Mouse (Mus musculus): ENCODE results near the gene Specc1. TPM values are rescaled to one million over a fixed set of nuclear protein-coding genes. Genes with fewer than 3 reads are reported as not detected.
"Not testable (repeated sequence)": the region's sequence is repeated elsewhere in the genome, so short reads cannot be mapped to it uniquely, and the experiment has no call there.

Specc1 gene
- polyA plus RNA-seq, 1 experiment from 2014 or later, result 15.7 TPM

GRCm38 (mm10) chr11:61949315-61949714 lies 7.2 kb upstream of the Specc1 start:
- ATAC-seq (ENCODE audit: low FRiP score), result no peak
- no peak overlapping the region for H3K4me2 ChIP-seq
- WGBS, result under 1% methylated on average over 3 of the region's 3 CpGs
- no peaks in the 10 kb centered on the region for H3K36me3 ChIP-seq (replicated peaks)
- no peak overlapping the region for H3K4me3 ChIP-seq (replicated peaks)
- H3K27ac ChIP-seq, result no peak overlapping the region
- H3K27me3 ChIP-seq, result no peaks in the 10 kb centered on the region
- H3K9ac ChIP-seq, result no peak overlapping the region
- H3K4me1 ChIP-seq, result no peaks in the 10 kb centered on the region
- H3K9me3 ChIP-seq, result no peaks in the 10 kb centered on the region

- Histone ChIP-seq H3K4me2 (no peak overlapping the region), H3K27me3 (no peaks in the 10 kb centered on the region), H3K36me3 (replicated peaks) (no peaks in the 10 kb centered on the region), H3K4me1 (no peaks in the 10 kb centered on the region), H3K4me3 (replicated peaks) (no peak overlapping the region), H3K27ac (no peak overlapping the region), H3K9ac (no peak overlapping the region), H3K9me3 (no peaks in the 10 kb centered on the region)
- WGBS, result 16% methylated on average over 10 of the region's 10 CpGs
- no peak for ATAC-seq (ENCODE audit: low FRiP score)
Measured at GRCm38 (mm10) chr11:61950632-61951031, 5.9 kb upstream of the Specc1 start.

- H3K27ac ChIP-seq, result no peak overlapping the region
- ATAC-seq (ENCODE audit: low FRiP score), result no peak
- no peak overlapping the region for H3K9ac ChIP-seq
- H3K4me2 ChIP-seq, result no peak overlapping the region
- H3K4me3 ChIP-seq (replicated peaks), result no peak overlapping the region
- peaks cover 22% of the 10 kb centered on the region for H3K27me3 ChIP-seq
- WGBS, result 85% methylated on average over 6 of the region's 6 CpGs
- H3K4me1 ChIP-seq, result no peaks in the 10 kb centered on the region; the same call in 1 of the 2 replicates
- H3K9me3 ChIP-seq, result no peaks in the 10 kb centered on the region
- H3K36me3 ChIP-seq (replicated peaks), result no peaks in the 10 kb centered on the region
Measured at GRCm38 (mm10) chr11:61955136-61955535, 1.4 kb upstream of the Specc1 start.

- H3K9ac ChIP-seq, result no peak overlapping the region
- H3K9me3 ChIP-seq, result no peaks in the 10 kb centered on the region
- peak overlapping the region; percentile 100; the same call in 1 of the 2 replicates for H3K4me2 ChIP-seq
- peaks cover 26% of the 10 kb centered on the region for H3K27me3 ChIP-seq
- no peak for ATAC-seq (ENCODE audit: low FRiP score)
- no peaks in the 10 kb centered on the region; the same call in 1 of the 2 replicates for H3K4me1 ChIP-seq
- H3K4me3 ChIP-seq (replicated peaks), result no peak overlapping the region; the same call in 1 of the 2 replicates
- no peak overlapping the region for H3K27ac ChIP-seq
- no peaks in the 10 kb centered on the region for H3K36me3 ChIP-seq (replicated peaks)
- 86% methylated on average over 6 of the region's 6 CpGs for WGBS
Measured at GRCm38 (mm10) chr11:61955951-61956350, 612 bp upstream of the Specc1 start.

- Histone ChIP-seq H3K27ac (no peak overlapping the region), H3K9me3 (no peaks in the 10 kb centered on the region), H3K4me1 (no peaks in the 10 kb centered on the region; the same call in 1 of the 2 replicates), H3K9ac (peak overlapping the region; percentile 68), H3K27me3 (peaks cover 26% of the 10 kb centered on the region), H3K4me3 (replicated peaks) (peak overlapping the region; percentile 72), H3K36me3 (replicated peaks) (no peaks in the 10 kb centered on the region), H3K4me2 (peak overlapping the region; percentile 100)
- 6% methylated on average over 25 of the region's 25 CpGs for WGBS
- no peak; the same call in 1 of the 2 replicates for ATAC-seq (ENCODE audit: low FRiP score)
Measured at GRCm38 (mm10) chr11:61957296-61957813, 792 bp downstream of the Specc1 start.

- H3K4me3 ChIP-seq (replicated peaks); H3K27ac ChIP-seq; ATAC-seq (ENCODE audit: low FRiP score); H3K9me3 ChIP-seq; H3K36me3 ChIP-seq (replicated peaks); H3K4me2 ChIP-seq; H3K9ac ChIP-seq; H3K4me1 ChIP-seq: not testable (repeated sequence)
- peaks cover 26% of the 10 kb centered on the region for H3K27me3 ChIP-seq
- WGBS, result 66% methylated on average over 6 of the region's 6 CpGs
Measured at GRCm38 (mm10) chr11:61958706-61959105, 2.1 kb downstream of the Specc1 start.

- Histone ChIP-seq H3K4me2 (no peak overlapping the region), H3K36me3 (replicated peaks) (no peaks in the 10 kb centered on the region), H3K9ac (no peak overlapping the region), H3K27me3 (peaks cover 26% of the 10 kb centered on the region), H3K9me3 (no peaks in the 10 kb centered on the region), H3K4me3 (replicated peaks) (no peak overlapping the region), H3K27ac (no peak overlapping the region), H3K4me1 (no peaks in the 10 kb centered on the region; the same call in 1 of the 2 replicates)
- 88% methylated on average over 2 of the region's 2 CpGs for WGBS
- ATAC-seq (ENCODE audit: low FRiP score), result no peak
Measured at GRCm38 (mm10) chr11:61960096-61960495, 3.5 kb downstream of the Specc1 start.

GRCm38 (mm10) chr11:61962684-61963083 lies 6.1 kb downstream of the Specc1 start:
- Histone ChIP-seq H3K4me2 (no peak overlapping the region), H3K9ac (no peak overlapping the region), H3K4me1 (no peaks in the 10 kb centered on the region), H3K27ac (no peak overlapping the region), H3K9me3 (no peaks in the 10 kb centered on the region), H3K4me3 (replicated peaks) (no peak overlapping the region), H3K36me3 (replicated peaks) (no peaks in the 10 kb centered on the region), H3K27me3 (peaks cover 18% of the 10 kb centered on the region)
- ATAC-seq (ENCODE audit: low FRiP score), result no peak
- WGBS, result 89% methylated on average over 6 of the region's 6 CpGs

- H3K27me3 ChIP-seq, result peaks cover 13% of the 10 kb centered on the region; the same call in 1 of the 2 replicates
- H3K4me3 ChIP-seq (replicated peaks), result no peak overlapping the region
- no peak for ATAC-seq (ENCODE audit: low FRiP score)
- H3K27ac ChIP-seq, result no peak overlapping the region
- 81% methylated on average over 3 of the region's 3 CpGs for WGBS
- H3K36me3 ChIP-seq (replicated peaks), result no peaks in the 10 kb centered on the region
- H3K4me2 ChIP-seq, result no peak overlapping the region
- H3K9ac ChIP-seq, result no peak overlapping the region
- H3K4me1 ChIP-seq, result no peaks in the 10 kb centered on the region
- no peaks in the 10 kb centered on the region for H3K9me3 ChIP-seq
Measured at GRCm38 (mm10) chr11:61963193-61963592, 6.6 kb downstream of the Specc1 start.

- Histone ChIP-seq H3K4me3 (replicated peaks) (no peak overlapping the region), H3K27ac (no peak overlapping the region), H3K9me3 (no peaks in the 10 kb centered on the region), H3K36me3 (replicated peaks) (no peaks in the 10 kb centered on the region), H3K4me1 (no peaks in the 10 kb centered on the region), H3K4me2 (no peak overlapping the region), H3K27me3 (peaks cover 5% of the 10 kb centered on the region; the same call in 1 of the 2 replicates), H3K9ac (no peak overlapping the region)
- 86% methylated on average over 5 of the region's 5 CpGs for WGBS
- no peak for ATAC-seq (ENCODE audit: low FRiP score)
Measured at GRCm38 (mm10) chr11:61964611-61965010, 8.0 kb downstream of the Specc1 start.

- 85% methylated on average over 8 of the region's 8 CpGs for WGBS
- H3K9me3 ChIP-seq, result no peaks in the 10 kb centered on the region
- no peak overlapping the region for H3K27ac ChIP-seq
- H3K4me3 ChIP-seq (replicated peaks), result no peak overlapping the region
- H3K9ac ChIP-seq, result no peak overlapping the region
- no peak for ATAC-seq (ENCODE audit: low FRiP score)
- H3K4me1 ChIP-seq, result no peaks in the 10 kb centered on the region
- H3K27me3 ChIP-seq, result no peaks in the 10 kb centered on the region
- no peaks in the 10 kb centered on the region for H3K36me3 ChIP-seq (replicated peaks)
- no peak overlapping the region for H3K4me2 ChIP-seq
Measured at GRCm38 (mm10) chr11:61967034-61967433, 10.5 kb downstream of the Specc1 start.

GRCm38 (mm10) chr11:61968875-61969274 lies 12.3 kb downstream of the Specc1 start:
- no peak for ATAC-seq (ENCODE audit: low FRiP score)
- H3K4me3 ChIP-seq (replicated peaks), result no peak overlapping the region
- no peak overlapping the region for H3K27ac ChIP-seq
- H3K9ac ChIP-seq, result no peak overlapping the region
- 95% methylated on average over 2 of the region's 2 CpGs for whole genome bisulfite sequencing
- H3K9me3 ChIP-seq, result no peaks in the 10 kb centered on the region
- H3K4me1 ChIP-seq, result no peaks in the 10 kb centered on the region
- H3K4me2 ChIP-seq, result no peak overlapping the region
- H3K27me3 ChIP-seq, result no peaks in the 10 kb centered on the region
- no peaks in the 10 kb centered on the region for H3K36me3 ChIP-seq (replicated peaks)

GRCm38 (mm10) chr11:61970901-61971300 lies 14.3 kb downstream of the Specc1 start:
- ATAC-seq (ENCODE audit: low FRiP score), result no peak
- no peaks in the 10 kb centered on the region for H3K27me3 ChIP-seq

More at GRCm38 (mm10) chr11:61970901-61971300, 14.3 kb downstream of the Specc1 start:
- Histone ChIP-seq H3K9ac (no peak overlapping the region), H3K4me3 (replicated peaks) (no peak overlapping the region), H3K4me1 (peaks cover 4% of the 10 kb centered on the region; the same call in 1 of the 2 replicates), H3K4me2 (no peak overlapping the region), H3K36me3 (replicated peaks) (no peaks in the 10 kb centered on the region), H3K9me3 (no peaks in the 10 kb centered on the region), H3K27ac (no peak overlapping the region)
- 71% methylated on average over 5 of the region's 5 CpGs for WGBS
